Mouse (Mus musculus) lung, postnatal 25 days (tissue): ENCODE data around the gene Kank2.
A peak's percentile ranks its signal among the peaks of the same experiment; 100 is the strongest.
"Not testable (repeated sequence)": the region's sequence is repeated elsewhere in the genome, so short reads cannot be mapped to it uniquely, and the experiment has no call there.

ENCODE experiments used
- DNase-seq: peaks from one replicate; pipeline ENCODE4 v3.0.0; 2022; ENCODE audit warnings: low spot score

Kank2 gene

DNA sequence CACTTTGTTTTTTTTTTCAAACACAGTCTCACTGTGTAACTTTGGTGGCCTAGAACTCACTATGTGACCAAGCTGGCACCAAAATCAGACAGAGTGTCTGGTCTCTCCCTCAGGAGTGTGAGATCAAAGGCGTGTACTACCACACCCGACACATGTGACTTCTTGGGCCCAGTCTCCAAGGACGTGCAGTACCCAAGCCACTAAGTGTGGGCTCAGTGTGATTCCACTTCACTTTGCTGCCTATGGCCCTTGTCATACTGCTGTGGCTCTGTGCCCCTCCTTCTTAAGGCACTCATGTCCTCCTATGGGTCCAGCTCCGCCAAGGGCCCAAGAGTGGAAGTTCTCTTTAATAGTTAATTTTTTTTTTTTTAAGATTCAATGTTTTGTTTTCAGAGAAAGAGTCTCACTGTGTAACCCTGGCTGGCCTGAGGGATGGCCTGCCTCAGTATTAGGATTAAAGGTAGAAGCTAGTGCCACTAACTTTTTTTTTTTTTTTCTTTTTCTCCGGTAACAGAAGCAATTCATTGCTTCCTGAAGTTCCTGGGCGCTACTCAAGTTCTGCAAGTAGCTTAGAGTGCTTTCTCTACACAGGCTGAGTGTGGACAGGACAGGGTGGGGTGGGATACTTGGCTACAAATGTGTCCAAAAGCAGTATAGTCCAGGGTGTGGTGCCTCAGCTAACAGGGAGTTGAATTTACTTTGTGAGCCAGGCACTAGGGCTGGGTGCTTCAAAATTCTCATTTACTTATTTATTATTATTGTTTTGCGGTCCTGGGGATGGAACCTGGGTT lies 13.8 kb downstream of the Kank2 start:
- DNase-seq = peak; percentile 83

DNA sequence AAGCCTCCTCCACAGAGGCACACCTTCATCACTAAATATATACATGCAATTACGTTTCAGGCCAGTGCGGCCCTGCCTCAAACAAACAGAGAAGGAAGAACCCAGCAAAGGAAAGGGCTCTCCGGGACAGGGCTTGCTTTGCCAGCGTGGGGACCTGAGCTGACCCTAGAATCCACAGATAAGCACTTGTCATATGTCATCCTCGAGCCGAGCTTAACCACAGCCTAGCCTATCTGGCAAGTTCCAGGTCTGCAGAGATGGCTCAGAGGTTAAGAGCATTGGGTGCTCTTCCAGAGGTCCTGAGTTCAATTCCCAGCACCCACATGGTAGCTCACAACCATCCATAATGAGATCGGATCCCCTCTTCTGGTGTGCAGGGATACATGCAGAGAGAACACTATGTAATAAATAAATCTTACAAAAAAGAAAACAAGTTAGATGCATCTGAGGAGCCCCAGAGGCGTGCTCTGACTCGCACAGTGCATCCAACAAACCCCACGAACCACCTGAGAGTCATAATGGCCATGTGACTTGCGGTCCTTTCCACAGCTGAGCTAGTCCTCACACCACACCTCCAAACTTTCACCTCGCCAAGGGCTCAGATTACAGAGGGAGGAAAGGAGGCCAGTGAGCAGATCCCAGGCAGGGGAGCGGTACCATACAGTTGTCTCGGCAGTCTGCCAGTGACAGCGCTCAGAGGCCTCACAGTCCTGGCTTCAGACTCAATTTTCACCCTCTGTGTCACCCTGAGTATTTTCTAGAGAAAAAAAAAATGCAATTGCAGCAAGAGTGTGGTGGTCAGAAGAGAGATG lies 16.7 kb downstream of the Kank2 start:
- DNase-seq = peak; percentile 37

DNA sequence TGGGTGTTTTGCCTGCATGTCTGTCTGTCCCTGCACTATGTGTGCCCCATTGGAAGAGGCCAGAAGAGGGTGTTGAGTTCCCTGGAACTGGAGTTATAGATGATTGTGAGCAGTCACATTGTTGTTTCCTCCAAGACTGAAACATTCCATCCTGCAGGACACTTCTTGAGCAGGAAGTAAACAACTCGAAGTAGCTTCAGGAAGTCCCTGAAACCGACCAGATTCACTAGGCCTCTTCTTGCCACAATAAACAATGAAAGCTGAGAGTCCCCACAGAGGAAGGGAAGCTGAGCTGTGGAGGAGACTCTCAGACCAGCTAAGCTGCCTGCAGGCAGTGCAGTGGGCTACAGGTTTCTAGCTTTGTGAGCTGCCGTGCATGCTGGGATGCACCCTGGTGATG lies 20.8 kb downstream of the Kank2 start:
- DNase-seq = no peak

DNA sequence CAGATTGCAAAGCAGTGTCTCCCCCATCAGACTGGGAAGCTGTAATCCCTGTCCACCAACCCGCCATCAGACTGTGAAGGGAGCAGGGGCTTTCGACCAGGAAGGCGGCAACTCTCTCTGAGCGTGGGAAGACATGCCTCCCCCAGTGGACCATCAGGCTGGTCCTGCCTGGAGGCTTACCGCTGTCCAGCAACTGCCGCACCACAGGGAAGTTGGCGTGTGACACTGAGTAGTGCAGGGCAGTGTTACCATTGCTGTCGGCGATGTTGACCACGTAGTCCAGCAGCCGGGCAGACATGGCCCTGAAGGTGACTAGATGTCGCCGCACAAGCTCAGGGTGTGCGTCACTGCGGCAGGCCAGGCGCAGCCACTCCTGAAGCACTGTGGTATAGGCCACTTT lies 24.2 kb downstream of the Kank2 start:
- no peak for DNase-seq

DNA sequence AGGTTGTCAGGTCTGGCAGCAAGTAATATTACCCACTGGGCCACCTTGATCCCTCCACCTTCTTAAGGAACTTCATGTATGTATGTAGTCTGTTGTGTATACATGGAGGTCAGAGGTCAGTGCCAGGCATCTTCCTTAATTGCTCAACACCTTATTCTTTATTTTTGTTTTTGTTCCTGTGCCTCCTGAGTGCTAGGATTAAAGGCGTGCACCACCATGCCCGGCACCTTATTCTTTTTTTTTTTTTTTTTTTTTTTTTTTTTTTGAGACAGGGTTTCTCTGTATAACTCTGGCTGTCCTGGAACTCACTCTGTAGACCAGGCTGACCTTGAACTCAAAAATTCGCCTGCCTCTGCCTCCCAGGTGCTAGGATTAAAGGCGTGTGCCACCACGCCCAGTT lies 25.1 kb downstream of the Kank2 start:
- DNase-seq = not testable (repeated sequence)

DNA sequence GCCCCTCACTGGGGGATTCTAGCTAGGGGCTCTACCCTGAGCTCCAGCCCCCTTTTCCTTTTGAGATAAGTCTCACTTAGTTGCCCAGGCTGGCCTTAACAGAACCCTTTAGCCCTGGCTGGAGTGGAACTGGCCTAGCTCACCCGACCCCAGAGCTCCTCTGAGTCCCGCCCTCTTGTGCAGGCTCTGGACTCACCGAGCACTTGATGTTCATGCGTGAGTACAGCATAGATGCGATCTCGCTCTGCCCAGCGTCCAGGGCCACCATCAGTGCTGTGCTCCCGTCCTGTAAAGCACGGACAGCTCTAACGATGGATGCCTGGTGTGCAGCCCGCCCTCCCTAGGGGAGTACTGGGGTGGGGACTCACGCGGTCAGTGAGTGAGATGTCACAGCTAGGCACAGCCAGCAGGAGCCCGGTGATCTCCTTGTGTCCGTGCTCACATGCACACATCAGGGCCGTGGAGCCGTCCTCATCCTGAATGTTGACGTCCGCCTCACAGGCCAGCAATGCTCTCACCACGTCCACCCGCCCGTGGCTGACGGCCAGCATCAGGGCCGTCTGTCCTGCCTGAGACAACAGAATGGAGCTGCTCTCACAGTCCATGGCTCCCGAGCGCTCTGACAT lies 28.9 kb downstream of the Kank2 start:
- no peak for DNase-seq

DNA sequence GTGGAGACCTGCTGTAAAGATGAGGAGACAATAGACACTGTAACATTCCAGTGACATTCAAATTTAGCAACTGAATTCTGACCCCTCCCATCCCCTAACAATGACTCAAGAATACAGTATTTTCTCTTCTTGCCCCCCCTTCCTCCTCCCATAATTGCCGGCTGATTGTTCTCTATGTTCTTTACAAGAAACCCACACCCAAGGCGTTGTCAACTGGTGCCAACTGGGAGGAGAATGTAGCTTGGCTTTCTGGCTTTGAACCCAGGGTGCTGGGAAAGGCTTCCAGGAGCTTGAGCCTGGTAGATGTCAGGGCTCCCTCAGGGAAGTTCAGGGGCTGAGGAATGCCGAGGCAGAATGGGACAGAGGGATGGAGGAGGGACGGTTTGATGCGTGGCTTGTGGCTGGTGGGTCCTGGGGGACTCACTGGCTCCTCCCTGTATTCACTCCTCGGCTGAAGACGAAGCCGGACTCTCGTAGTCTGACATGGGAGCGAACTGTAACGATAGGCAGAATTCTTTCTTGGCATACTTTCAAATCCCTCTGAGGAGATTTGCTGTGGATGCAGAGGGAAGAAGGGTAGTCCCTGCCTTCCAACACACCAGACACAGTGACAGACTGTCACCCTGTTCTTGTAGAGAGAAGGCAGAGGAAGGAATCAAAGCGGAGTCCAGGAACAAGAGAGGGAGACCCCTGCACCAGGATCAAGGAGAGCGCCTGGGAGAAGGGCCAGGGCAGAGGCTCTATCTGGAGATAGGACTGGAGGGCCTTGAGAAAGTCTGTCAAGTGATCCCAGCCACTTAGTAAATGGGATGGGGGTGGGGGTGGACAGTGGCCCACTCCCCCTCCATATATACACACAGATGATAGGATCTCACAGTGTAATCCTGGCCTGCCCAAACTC lies 29.8 kb downstream of the Kank2 start:
- DNase-seq = no peak

DNA sequence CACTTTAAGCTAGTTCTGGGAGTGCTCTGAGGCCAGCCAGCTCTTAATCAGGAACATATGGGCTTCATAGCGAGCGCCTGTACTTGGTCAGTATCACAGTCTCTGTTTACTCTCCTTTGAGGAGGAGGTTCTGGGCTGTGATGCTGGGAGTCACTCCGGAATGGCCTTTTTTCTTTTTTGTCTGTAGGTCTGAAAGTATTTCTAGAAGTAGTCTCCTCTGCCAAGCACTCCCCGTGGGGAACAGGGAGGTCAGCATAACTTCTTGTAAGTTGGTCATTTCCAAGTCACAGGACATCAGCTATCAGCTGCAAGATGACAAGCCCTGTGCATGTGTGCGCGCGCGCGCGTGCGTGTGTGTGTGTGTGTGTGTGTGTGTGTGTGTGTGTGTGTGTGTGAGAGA lies 30.6 kb downstream of the Kank2 start:
- peak; percentile 48 for DNase-seq

DNA sequence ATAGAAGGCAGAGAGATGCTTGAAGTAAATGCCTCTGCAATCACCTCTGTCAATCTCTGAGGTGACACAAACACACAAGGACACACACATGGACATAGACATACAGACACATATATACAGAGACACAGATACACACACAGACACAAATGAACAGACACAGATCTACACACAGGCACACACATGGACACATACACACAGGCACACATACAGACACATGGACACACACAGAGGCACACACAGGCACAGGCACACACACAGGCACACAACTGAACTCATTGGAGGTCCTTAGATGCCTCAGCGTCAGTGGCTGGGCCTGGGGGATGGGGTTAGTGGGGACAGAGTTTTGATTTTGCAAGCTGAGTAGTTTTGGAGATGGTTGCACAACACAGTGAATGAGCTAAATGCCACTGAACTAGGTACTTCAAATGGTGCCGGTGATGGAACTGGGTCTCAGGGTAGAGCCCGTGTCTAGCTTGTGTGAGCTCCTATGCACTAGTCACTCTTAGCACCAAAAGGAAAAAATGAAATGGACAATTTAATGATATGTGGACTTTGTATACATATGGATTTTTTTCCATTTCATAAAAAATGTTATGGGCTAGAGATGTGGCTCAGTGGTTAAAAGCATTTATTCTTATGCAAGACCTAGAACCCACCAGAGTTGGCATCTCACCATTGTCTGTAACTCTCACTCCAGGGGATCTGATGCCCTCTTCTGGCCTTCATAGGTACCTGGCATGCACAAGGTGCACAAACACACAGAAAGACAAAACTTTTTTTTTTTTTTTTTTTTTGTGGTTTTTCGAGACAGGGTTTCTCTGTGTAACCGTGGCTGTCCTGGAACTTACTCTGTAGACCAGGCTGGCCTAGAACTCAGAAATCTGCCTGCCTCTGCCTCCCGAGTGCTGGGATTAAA lies 34.2 kb downstream of the Kank2 start:
- peak; percentile 66 for DNase-seq

DNA sequence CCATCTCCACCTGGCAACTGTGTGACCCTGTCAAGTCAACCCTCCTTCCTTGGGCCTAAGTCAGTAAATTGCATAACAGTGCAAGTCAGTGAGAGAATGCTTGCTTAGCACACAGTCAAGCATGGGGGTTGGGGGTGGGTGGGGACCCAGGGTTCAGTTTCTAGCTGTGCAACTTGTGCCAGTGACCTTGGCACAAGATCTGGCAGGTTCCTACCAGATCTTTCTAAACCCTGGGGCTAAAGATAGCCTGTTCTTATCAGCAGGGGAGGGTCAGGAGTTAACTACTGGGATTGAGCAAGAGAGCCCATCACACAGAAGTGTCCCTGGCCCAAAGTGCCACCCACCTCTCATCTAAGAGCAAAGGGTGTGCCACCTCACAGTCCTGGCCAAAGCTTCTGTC lies 36.4 kb downstream of the Kank2 start:
- DNase-seq = peak; percentile 82

DNA sequence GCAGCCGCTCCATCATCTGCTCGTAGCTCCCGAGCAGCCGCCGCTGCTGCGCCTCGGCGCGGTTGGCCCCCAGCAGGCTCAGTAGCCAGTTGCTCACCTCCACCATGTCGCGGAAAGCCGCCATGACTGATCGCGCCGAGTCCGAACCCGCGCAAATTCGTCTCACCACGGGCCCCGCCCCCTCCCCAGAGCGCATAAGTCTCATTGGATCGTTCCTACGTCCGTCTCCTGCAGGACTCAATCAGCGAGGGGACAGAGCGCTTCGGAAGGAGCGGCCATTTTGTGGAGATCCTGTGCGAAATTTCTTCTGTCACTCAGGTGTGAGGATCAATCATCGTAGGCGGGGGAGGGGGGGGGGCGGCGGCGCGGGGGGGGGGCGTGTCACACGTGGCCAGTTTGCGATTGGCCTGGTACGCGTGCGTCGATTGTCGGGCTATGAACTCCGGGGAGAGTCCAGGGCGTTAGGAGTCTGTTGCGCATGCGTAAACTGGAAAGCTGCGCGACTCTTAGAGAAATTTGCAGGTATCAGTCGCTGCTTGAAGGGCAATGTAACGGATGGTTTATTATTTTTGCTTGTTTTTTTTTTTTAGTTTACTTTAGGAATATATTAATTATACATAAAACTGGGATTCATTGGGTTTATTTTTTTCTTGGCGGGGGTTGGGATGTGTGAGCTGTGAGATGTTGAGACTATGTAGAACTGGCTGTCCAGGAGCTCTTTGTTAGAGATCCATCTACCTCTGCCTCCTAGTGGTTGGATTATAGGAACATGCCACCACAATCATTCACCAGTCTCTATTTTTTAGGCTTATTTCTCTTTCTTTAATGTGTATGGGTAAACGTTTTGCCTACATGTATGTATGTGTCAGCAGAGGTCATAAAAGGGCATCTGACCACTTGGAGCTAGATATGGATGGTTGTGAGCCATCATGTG lies 38.1 kb downstream of the Kank2 start, which contains the start of gene Spc24:
Gene Spc24, minus strand, starts transcription at position 149 of the 934 bp plus-strand sequence.
- peak; percentile 97 for DNase-seq

DNA sequence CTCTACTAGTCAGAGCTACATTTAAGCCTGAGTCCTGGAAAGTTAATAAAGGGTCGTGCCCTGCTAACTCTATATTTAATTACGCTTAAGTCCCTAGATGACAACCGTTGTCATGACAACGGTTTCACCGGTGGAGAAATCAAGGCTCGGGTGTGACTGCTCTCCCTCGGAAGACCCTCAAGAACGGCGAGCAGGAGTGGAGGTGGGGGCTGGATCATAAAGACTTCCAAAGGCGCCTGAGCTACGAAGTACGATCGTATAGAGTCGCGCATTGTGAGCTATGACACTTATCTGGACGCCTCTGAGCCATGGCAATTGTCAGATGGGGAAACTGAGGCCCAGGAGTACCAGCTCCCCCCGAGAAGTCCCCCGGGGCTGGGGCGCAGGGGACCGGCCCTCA lies 38.8 kb downstream of the Kank2 start:
- DNase-seq = no peak

DNA sequence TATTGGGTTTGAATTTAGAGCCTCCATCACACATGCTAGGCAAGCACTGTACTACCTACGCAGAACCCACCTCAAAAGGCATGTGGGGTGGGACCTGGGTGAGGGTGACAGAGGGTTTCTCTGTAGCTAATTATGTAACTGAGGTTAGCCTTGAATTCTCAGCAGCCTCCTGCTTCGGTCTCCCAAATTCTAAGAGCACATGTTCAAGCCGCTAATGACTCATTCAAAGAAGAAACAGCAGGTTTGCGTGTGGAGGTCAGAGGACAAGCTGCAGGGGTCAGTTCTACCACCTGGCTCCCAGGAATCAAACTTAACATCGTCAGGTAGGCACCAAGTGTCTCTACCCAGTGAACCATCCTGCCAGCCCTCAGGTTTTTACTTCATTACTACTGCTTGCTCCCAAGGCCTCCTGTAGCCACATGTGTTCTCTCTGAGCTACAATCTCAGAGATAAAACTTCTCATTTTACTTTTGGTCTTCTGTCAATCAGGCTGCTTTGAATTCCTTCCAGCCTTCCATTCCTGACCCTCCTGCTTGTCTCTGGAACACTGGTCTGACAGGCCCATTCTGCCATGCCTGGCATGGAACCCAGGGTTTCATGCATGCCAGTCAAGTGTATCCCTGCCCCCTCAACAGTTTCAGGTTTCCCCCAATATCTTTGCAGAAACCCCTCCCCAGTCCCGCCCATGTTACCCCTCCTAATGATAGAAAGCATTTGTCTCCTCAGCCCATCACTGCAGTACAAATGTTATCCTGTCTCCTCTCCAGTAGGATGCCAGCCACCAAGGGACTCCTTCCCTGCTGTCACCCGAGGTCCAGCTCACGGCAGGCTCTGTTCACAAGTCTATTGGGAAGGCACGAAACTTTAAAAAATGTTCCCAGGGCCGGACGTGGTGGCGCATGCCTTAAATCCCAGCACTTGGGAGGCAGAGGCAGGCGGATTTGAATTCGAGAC lies 39.7 kb downstream of the Kank2 start:
- DNase-seq = no peak

DNA sequence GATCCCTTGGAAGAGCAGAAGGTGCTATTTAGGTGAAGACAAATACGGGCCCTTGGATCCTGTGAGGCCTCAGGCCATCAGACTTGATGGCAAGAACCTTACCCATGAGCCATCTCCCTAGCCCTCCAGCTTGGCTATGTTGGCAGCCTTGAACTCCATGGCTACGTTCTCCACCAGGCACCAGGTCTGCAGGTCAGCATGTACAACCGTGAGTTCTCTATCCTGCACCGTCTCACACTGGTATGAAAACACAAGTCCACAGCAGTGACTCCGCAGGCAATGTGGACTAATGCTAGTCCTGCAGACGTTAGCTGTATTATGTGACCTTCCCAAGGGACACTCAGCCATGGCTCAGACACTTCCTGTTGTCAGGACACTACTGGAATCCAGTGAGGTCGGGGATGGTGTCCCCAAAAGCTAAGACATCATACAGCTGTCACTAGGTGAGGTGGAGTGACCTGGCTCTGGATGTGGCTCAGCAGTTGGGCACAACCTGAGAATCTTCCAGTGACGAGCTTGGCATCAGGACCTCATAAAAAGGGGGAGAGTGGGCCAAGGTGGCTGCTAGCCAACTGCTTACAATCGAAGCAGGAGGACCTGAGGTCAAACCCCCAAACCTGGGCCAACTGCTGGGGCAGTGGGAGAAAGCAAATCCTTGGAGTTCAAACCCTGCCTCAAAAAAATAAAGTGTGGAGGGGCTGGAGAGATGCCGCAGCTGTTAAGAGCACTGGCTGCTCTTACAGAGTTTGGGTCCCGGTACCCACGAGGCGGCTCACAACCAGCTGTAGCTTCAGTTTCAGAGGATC lies 43.8 kb downstream of the Kank2 start:
- DNase-seq = no peak

DNA sequence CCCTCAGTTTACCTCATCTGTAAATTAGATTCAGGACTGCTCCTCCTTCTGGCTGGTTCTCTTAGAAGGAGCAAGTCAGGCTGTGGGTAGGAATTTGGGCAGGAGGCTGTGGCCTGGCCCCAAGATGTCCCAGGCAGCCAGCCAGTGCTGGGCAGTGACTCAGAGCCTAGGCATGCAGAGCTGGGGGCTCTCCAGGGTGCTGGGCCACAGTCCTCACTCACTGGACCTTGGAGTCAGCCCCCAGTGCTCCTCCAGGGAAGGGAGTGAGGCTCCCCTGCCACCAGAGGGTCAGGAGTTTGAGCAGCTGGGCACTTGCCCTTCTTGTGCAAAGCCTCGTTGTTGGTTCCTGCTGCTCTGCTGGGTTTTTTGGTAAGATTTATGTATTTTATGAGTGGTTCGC lies 44.5 kb downstream of the Kank2 start:
- DNase-seq = peak; percentile 89

DNA sequence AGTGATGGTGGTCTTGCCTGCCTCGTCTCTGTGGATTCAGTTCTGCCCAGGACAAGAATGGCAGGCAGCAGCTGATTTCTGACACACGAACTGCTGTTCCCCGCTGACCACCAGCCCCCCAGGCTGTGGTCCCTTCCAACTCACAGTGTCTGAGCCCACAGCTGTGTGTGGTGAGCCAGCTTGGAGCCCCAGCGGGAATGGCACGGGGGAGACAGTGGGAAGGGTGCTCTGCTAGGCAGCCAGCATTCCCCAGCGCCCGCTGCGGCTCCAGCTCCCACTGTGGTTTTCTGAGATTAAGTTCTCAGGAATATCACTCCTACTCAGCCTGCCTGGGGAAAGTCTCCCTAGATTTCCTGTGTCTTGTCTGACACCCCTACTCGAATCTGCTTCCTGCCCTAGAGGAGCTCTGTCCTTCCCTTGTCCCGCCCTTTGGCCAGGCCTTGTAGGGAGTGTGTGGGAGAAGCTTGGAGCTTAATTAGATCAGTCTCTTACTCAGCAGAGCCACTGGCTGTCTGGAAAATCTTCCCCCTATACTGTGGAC lies 46.2 kb downstream of the Kank2 start:
- peak; percentile 48 for DNase-seq

DNA sequence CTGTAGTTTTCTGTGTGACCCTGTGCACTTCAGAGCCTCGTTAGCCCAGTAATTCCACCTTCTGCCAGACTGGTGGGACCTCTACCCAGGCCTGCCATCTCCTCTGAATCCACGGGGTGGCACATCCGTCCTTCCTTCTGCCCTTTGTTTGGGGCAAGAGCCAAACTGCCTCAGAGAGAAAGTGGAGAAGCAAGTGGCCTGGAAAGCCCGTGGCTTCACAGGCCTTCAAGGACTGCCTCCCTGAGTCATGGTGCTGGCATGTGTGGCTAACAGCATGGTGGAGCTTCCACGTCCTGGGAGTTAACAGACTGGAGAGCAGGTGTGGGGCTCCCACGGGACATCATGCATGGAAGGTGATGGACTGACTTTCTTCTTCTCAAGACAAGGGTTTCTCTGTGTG lies 47.2 kb downstream of the Kank2 start:
- peak; percentile 66 for DNase-seq
